Mouse (Mus musculus) left cerebral cortex, adult 9 months (tissue): ENCODE results near the gene Lyzl4.

Source experiments
- DNase-seq, 2 experiments: peaks; one replicate each; pipeline ENCODE4 v3.0.0; 2022; ENCODE audit warnings: low spot score in 2 of 2

The Lyzl4 gene

GRCm38 (mm10) chr9:121642001-121642400 lies at the start of gene Lyzl4:
TSS of gene Lyzl4 (minus strand) at chr9:121642096.
- DNase-seq: peak in 1 of 2 experiments; percentile 75

GRCm38 (mm10) chr9:121690734-121691133 lies 48.8 kb upstream of the Lyzl4 start:
- DNase-seq: no peak

- DNase-seq: peak in 1 of 2 experiments; percentile 58
Observed at GRCm38 (mm10) chr9:121690200-121690651, 48.3 kb upstream of the Lyzl4 start.

DNA sequence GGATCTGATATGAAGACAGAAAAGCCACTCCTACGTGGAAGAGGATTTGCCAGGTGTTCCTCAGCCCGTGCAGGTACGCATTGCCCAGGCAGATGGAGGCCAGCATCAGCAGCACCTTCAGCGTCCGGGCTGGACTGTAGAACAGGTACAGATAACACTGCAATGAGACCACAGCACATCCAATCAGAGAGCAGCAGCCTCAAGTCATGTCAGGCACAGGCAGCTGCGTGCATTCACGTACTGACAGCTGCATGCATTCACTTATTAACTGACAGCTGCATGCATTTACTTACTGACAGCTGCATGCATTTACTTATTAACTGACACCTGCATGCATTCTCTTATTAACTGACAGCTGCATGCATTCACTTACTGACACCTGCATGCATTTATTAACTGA lies 42.8 kb upstream of the Lyzl4 start:
- no peak for DNase-seq

DNA sequence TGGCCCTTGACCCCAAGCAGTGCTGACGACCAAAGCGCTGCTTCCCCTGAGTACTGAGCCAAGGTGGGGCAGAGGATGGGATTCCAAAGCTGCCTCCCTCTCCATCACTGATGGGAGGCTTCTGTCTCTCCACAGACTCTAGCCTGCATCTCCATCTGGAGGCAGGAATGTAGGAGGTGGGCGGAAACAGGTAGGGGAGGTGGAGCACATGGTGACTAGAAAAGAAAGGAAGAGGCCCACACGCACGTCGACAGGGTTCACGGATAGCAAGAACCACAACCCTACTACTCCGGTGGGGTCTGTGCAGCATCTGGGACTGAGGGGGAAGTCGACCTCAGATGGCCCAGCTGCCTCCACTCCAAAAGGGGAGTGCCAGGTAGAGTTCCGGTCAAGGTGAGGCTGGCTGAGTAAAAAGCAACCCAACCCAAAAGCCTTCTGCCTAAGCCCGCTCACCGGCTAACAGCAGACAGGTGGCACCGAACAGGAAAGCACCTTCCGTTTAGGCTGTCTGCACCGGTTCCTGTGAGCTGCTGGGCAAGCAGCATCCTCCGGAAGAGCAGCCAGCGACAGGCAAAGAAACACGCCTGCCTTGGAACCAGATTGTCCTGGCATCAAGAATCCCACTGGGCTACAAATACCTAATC lies 40.3 kb upstream of the Lyzl4 start:
- DNase-seq: no peak

GRCm38 (mm10) chr9:121681191-121681590 lies 39.3 kb upstream of the Lyzl4 start:
- no peak for DNase-seq

DNA sequence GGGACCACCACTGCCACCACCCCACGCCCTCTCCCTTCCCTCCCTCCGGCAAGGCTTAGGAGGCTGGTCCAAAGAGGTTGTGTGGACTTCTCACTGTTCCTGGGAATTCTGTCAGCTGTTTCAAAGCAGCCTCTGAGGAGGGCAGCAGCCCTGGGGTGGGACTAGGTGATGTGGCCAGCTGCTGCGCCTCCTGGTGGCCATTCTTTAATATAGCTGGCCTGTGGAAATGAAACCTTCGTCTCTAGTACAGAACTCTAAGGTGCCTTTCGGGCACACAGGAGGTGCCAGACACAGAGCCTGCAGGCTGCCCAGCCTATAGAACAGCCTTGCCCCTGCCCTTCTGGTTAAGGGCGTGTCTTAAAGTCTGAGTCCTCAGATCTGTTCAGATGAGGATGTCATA lies 37.7 kb upstream of the Lyzl4 start:
- DNase-seq: peak in 1 of 2 experiments; percentile 54

- DNase-seq: no peak
Observed at GRCm38 (mm10) chr9:121677476-121677875, 35.6 kb upstream of the Lyzl4 start.

DNA sequence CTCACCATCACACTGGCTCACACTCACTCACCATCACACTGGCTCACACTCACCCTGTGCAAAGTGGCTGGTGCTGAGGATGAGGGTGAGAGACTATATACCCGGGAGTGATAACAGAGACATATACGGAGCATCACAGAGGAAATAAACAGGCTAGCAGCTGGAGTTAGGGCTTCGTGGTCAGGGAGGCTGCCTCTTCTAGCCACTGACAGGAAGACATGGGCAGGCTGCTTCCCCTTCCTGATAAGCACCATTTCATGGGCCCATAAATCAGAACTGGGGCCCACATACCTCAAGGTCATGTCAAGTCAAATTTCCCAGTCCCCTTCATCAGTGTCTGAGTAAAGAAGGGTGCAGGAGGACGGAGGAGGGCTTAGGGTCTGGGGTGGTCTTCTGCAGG lies 35.2 kb upstream of the Lyzl4 start:
- no peak for DNase-seq

DNA sequence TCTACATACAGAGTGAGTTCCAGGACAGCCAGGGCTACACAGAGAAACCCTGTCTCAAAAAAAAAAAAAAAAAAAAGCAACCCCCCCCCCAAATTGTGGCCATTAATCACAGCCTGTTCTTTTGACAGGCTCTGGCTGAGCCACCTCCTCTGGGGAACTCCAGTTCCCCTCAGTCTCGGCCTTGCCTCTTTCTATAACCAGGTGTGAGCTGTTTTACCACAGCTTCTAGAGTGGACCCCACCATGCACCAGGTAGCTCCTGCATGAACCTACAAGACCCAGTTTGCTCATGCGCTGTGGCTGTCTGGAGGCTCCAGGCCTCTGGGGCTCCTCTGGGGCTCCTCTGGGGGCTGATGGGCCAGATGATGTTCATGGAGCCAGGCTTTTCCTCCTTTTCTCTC lies 33.7 kb upstream of the Lyzl4 start:
- DNase-seq: no peak

DNA sequence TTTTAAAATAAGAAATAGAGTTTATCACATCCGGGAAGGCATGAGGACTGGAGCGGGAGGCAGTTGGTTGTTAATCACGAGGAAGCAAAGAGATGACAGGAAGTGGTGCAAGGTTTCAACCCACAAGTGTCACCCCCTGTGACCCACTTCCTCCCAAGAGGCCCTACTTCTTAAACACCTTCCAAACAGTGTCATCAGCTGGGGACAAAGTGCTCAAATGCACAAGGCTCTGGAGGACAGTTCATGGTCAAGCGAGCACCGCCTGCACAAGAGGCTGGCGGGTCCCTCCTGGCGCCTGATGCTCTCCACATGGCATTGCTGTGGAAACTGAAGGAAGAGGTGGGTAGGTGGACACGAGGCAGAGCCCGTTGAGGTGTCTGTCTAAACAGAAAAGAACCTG lies 33.1 kb upstream of the Lyzl4 start:
- DNase-seq: no peak

GRCm38 (mm10) chr9:121673716-121674115 lies 31.8 kb upstream of the Lyzl4 start:
- DNase-seq: no peak

- DNase-seq: no peak
Observed at GRCm38 (mm10) chr9:121672311-121672710, 30.4 kb upstream of the Lyzl4 start.

GRCm38 (mm10) chr9:121671300-121671699 lies 29.4 kb upstream of the Lyzl4 start:
- peak in 1 of 2 experiments; percentile 40 for DNase-seq

- peak in 1 of 2 experiments; percentile 24 for DNase-seq
Observed at GRCm38 (mm10) chr9:121669348-121669791, 27.5 kb upstream of the Lyzl4 start.

DNA sequence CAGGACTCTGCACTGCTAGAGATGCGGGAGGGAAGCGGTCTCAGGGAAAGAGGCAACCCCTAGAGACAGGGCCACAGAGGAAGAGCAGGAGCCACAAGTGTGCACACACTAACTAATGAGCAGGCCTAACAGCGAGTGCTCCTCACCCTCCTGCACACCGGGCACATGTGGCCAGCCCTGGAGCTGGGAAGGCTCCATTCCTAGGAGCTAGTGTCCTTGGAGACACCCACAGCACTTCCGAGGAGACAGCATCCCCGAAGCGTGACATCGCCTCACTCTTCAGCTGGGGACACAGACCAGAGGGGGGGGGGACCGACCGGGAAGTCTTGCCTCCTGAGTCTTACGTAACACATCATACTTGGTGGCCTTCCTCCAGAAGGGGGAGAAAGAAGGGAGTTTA lies 25.9 kb upstream of the Lyzl4 start:
- peak in 1 of 2 experiments; percentile 32 for DNase-seq

DNA sequence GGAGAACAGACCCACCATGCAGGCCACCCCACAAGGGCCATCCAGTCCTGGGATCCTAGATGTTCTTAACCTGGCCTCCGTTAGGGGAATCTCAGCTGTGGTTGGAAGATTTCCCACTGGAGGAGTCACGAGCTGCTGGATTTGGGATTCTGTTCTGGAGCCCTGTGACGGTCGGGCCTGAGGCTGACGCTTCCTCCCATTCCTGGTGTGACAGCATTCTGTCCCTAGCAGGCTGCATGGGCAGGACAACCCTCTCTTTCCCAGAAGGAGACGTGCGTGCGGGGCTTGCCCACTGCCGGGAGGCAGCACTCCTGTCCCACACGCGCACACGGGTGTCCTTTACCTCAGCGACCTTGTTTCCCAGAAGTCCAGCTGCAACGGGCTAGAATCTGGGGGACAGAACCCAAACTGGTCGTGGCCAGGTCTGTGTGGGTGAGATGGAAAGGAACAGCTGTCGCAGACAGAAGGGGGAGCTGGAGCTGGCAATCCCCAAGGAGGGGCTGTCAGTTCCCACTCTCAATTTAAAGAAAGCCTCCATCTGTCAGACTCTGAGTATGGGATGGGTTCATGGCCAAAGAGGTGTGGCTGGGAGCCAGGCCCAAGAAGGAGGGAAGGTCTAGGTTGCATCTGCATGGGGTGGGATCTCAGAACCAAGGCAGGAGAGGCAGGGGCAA lies 25.2 kb upstream of the Lyzl4 start:
- DNase-seq: peak in 1 of 2 experiments; percentile 75

DNA sequence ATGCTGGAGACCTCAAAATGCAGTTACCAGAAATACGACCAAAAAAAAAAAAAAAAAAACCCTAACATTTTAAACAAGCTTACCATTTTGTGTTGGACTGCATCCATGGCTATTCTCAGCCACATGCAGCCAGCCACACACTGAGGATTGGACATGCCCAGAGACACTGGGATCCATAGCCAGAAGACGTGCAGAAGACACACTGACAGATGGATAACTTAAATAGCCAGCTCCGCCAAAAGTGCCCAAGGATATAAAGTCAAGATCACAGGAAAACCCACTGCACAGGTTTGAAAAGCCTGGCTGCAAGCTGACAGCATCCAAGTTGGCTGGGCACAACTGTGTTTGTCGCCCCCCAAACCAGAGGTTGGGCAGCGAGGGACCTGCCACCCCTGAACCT lies 22.2 kb upstream of the Lyzl4 start:
- DNase-seq: peak in 1 of 2 experiments; percentile 60

- DNase-seq: peak in 1 of 2 experiments; percentile 55
Observed at GRCm38 (mm10) chr9:121663467-121663866, 21.6 kb upstream of the Lyzl4 start.

GRCm38 (mm10) chr9:121659791-121660190 lies 17.9 kb upstream of the Lyzl4 start:
- DNase-seq: no peak

- no peak for DNase-seq
Observed at GRCm38 (mm10) chr9:121658248-121658647, 16.4 kb upstream of the Lyzl4 start.

GRCm38 (mm10) chr9:121657143-121657542 lies 15.2 kb upstream of the Lyzl4 start:
- DNase-seq: no peak

- no peak for DNase-seq
Observed at GRCm38 (mm10) chr9:121656322-121656721, 14.4 kb upstream of the Lyzl4 start.
